Mouse (Mus musculus): ENCODE measurements around the gene Dlgap5.
"Not testable (repeated sequence)": the region's sequence is repeated elsewhere in the genome, so short reads cannot be mapped to it uniquely, and the experiment has no call there.

Dlgap5 gene

GRCm38 (mm10) chr14:47417775-47418665, at the start of gene Dlgap5:
TSS of gene Dlgap5 (minus strand) at chr14:47418407.
- DNase-seq (ENCODE audit: extremely low read depth, low read depth), result peak; percentile 92

DNA sequence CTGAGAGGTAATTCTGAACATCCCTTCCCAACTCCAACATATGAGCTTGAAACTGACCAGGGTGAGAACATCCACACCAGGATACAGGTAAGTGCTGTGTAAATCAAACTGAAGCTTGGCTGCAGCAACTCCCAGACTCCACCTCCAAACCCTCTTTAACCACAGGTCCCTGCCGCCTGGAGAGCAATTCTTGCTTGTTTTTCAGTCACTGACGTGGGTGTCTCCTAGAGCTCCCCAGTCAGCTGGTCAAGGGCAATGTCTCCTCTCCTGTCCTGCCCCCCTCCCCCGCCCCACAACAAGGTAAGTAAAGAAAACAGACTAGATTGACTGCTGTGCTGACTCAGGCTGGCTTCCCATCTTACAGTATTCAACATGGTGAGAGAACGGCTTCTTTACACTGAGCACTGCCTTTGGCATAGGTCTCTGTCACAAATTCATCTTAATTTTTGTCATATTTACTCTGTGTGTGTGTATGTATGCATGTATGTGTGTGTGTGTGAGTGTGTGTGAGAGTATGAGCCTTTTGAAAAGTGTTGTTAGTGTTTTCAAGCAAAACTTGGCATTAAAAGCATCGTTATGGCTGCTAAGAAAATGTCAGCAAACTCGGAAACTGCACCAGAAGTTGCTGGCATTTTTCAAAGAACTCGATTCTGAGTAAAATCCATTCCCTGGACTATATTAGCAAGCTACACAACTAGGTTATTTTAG, 47.4 kb upstream of the Dlgap5 start:
- no peak for DNase-seq (ENCODE audit: extremely low read depth, low read depth)

DNA sequence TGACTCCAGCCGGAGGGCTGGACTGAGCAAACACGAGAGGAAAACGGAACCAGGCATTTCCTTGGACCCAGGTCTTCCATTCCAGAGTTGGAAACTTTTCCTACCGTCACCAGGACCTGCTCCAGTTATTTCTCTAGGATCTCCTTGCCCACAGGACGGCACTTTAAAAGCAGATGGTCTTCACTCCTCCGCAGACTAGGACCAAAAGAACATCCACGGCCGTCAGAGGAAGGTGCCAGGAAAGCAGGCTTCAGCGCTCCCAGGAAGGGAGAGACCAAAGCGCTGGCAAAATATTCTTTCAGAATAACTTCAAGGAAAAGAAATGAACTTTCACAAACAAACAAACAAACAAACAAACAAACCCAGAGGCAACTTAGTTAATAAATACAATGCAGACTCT, 46.2 kb upstream of the Dlgap5 start:
- no peak for DNase-seq (ENCODE audit: extremely low read depth, low read depth)

- DNase-seq (ENCODE audit: extremely low read depth, low read depth), result no peak
Observed at GRCm38 (mm10) chr14:47462877-47463460, 44.8 kb upstream of the Dlgap5 start.

- no peak for DNase-seq (ENCODE audit: extremely low read depth, low read depth)
Observed at GRCm38 (mm10) chr14:47462453-47462852, 44.2 kb upstream of the Dlgap5 start.

- no peak for DNase-seq (ENCODE audit: extremely low read depth, low read depth)
Observed at GRCm38 (mm10) chr14:47461997-47462396, 43.8 kb upstream of the Dlgap5 start.

- no peak for DNase-seq (ENCODE audit: extremely low read depth, low read depth)
Observed at GRCm38 (mm10) chr14:47459556-47459955, 41.3 kb upstream of the Dlgap5 start.

GRCm38 (mm10) chr14:47450121-47450520, 31.9 kb upstream of the Dlgap5 start, which contains the start of gene Fbxo34:
TSS of gene Fbxo34 (plus strand) at chr14:47450421.
- DNase-seq (ENCODE audit: extremely low read depth, low read depth), result not testable (repeated sequence)

GRCm38 (mm10) chr14:47445331-47446095, 27.3 kb upstream of the Dlgap5 start:
- no peak for DNase-seq (ENCODE audit: extremely low read depth, low read depth)

GRCm38 (mm10) chr14:47444907-47445306, 26.7 kb upstream of the Dlgap5 start:
- peak; percentile 11 for DNase-seq (ENCODE audit: extremely low read depth, low read depth)

DNA sequence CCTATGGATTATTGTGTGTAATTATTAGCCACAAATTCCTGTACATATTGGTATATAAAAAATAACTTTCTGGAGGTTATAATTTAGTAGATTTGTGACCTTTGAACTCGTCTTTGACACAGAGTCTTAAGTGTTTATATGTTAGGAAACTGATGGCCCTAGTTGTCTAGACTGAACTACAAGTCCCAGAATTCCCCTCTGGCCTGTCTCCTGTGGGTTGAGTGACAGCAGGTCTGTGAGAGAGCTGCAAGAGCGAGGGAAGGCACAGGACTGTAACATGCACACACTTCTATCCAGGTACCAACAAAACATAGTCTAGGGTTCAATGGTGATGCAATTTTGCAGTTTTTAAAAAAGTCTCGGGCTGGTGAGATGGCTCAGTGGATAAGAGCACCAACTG, 20.7 kb upstream of the Dlgap5 start:
- no peak for DNase-seq (ENCODE audit: extremely low read depth, low read depth)

GRCm38 (mm10) chr14:47432987-47433386, 14.8 kb upstream of the Dlgap5 start:
- DNase-seq (ENCODE audit: extremely low read depth, low read depth), result no peak

DNA sequence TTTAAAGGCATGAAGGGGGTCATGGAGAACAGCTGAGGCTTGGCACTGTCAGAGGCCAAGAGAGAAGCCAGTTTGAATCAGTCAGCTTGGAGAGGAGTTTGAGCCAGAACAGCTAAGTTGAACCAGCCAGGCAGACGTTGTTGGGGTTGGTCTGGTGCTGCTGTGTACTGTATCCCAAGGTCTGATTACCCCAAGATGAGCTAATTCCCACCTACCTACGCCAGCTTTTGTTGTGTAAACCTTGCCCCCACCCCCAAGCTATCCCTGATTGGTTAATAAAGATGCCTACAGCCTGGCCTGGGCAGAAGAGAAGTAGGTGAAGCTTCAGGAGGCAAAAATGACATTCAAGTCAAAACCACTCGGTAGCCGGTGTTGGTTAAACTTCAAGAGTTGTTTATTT, 4.3 kb upstream of the Dlgap5 start:
- DNase-seq (ENCODE audit: extremely low read depth, low read depth), result no peak

DNA sequence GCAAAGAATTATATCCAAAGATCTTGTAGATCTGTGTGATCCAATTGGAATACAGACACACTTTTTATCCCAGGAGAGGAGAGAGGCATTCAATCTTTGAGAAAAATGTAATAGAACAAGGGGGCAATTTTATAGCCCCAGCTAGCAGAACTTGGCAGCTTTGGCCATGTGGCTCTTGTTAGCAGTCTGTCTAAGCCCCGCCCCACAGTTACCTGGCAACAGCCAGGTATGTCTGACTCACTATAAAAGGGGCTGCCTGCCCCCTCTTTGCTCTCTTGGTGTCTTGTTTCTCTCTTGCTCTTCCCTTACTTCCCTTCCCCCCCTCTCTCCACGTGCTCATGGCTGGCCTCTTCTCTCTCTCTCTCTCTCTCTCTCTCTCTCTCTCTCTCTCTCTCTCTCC, 3.4 kb upstream of the Dlgap5 start:
- DNase-seq (ENCODE audit: extremely low read depth, low read depth), result no peak

DNA sequence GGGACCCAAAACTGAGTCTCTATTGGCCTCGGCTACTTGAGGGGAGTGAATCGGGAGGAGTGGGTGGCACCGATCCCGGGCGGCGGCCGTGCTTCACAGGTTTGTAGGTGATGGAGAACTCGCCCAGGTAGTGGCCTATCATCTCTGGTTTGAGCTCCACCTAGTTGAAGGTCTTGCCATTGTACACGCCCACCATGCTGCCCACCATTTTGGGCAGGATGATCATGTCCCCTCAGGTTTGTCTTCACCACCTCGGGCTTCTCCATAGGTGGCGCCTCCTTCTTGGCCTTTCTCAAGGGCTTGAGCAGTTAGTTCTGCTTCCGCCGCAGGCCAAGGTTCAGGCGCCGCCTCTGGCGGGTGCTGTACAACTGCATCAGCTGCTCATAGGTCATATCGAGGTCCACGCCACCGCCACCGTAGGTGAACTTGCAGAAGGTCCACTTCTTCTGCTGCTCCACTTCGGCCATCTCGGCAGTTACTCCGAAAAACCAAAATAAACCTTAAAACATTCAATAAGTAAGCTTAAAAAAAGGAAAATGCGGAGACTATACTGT, 1.6 kb upstream of the Dlgap5 start:
- peak; percentile 74 for DNase-seq (ENCODE audit: extremely low read depth, low read depth)

DNA sequence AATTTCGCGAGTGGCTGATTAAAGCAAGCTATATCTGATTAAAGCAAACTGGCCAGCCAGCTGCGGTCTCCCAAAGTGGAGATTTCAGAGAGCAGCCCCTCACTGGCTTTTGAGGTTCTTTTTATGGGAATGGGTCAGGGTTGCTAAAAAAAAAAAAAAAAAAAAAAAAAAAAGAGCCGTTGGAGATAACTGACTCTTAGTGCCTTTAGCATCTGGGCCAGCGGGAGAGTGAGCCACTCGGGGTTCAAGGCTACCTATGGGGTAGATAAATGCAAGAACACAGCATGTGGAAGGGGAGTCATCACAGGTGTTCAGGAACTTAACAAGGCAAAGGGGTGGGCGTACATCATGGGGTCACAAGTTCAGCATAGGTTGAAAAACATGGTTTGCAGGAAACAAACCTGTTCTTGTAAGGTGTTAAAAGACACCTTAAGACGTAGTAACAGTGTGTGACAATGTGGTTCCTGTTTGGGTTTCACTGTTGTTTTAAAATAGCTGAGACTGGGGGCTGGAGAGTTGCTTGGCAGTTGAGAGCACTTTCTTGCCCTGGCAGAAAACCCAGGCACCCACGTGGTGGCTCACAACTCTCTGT, 923 bp upstream of the Dlgap5 start:
- no peak for DNase-seq (ENCODE audit: extremely low read depth, low read depth)

DNA sequence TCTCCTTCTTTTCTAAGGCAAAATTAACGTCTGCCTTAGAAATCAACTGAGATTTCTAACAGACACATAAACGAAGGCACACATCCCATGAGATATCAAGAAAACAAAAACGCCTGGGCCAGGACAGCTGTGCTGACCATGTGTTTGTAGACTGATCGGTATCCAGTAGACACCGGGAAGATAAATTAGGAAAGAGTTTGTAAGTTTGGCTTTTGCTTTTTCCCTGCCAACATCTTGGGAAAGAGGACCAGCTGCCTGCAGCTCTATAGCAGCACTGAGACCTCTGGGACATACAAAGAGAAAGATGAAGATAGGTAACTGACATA, 422 bp upstream of the Dlgap5 start:
- DNase-seq (ENCODE audit: extremely low read depth, low read depth), result no peak

DNA sequence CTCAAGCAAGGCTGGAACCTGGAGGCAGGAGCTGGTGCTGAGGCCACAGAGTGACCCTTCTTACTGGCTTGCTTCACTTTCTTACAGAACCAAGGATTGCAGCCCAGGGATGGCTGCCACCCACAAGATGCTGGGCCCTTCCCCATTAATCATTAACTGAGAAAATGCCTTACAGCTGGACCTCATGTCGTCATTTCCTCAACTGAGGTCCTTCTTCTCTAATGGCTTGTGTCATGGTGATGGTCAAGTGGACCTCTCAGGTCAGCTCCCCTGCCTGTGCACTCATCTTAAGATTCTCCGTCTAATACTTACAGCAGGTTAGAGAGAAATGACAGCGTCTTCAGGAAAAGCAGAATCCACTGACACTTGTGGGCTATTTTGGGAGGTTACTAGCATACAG, 861 bp downstream of the Dlgap5 start:
- no peak for DNase-seq (ENCODE audit: extremely low read depth, low read depth)

GRCm38 (mm10) chr14:47406000-47406399, 12.2 kb downstream of the Dlgap5 start:
- no peak for DNase-seq (ENCODE audit: extremely low read depth, low read depth)

DNA sequence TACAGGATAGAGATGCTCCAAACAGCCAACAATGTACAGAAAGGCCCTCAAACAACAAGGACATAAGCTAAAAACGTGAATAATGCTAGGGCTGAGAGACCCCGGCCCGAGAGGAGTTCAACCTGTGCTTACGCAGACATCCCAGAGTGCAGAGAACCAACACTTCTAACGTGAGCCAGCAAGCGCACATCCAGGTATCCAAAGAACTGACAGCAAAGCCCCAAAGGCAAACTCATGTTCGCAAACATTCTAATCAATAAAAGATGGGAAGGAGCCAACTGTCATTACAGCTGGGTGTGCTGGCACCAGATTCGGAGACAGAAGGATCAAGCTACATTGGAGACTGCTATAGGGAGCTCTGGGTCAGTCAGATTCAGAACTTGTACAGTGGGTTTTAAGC, 15.5 kb downstream of the Dlgap5 start:
- no peak for DNase-seq (ENCODE audit: extremely low read depth, low read depth)

DNA sequence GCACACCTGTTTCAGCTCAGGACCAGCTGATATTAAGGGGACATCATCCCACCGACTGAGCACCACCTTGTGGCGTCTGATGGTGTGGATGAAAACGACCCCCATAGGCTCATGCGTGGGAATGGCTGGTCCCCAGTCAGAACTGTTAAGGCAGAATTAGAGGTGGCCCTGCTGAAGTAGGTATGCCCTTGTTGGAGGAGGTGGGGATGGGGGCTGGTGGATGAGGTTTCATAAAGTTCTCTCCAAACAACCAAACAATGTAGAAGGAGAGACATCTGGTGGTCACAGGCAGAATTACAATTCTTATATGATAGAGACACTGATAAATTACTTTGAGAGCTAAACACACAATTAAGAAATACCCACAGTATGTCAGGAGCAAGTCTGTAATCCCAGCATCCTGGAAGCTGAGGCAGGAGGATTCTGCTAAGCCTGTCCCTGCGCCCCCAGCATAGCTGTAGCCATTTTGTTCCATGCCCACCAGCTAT, 22.0 kb downstream of the Dlgap5 start:
- DNase-seq (ENCODE audit: extremely low read depth, low read depth), result no peak

Measured in MEL-GATA-1-ER (cell line).